Mouse (Mus musculus): ENCODE measurements around the gene Spire2.

DNA sequence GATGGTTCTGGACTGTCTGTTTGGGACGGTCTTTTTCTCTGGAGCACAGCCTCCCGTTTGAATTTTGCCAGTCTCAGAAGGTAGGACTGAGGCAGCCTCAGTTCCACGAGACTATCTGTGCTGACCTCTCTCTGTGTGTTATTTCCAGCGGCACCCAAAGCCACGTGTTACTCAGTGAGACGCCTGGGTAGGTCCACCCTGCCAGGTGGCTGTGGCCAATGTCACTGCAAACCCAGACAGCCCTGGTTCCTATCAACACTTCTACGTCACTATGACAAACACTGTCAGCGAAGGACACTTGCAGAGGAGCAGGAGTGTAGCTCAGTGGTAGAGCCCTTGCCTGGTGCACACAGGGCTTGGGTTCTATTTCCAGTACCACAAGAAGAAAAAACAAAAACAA, 40.8 kb upstream of the Spire2 start:
- TF ChIP-seq CTCF (IDR thresholded peaks at IDR 0.05) (no peak), EP300 (IDR thresholded peaks at IDR 0.05) (no peak)
